Mouse (Mus musculus): ENCODE results near the gene Bpifb1. TPM values are rescaled to one million over a fixed set of nuclear protein-coding genes. Genes with fewer than 3 reads are reported as not detected.
A peak's percentile ranks its signal among the peaks of the same experiment; 100 is the strongest.
"Not testable (repeated sequence)": the region's sequence is repeated elsewhere in the genome, so short reads cannot be mapped to it uniquely, and the experiment has no call there.

Bpifb1 gene
- total and polyA plus RNA-seq, 2 experiments, result not detected

- H3K27me3 ChIP-seq (ENCODE audit: control insufficient read depth, insufficient read depth, low read length), result no peaks in the 10 kb centered on the region
- H3K9ac ChIP-seq (ENCODE audit: low read depth, low read length), result no peak overlapping the region
- TF ChIP-seq POLR2A (IDR thresholded peaks at IDR 0.05; ENCODE audit: extremely low read depth, insufficient read depth, low read length) (no peak), CTCF (IDR thresholded peaks at IDR 0.05; ENCODE audit: low read depth, low read length) (no peak)
- no peaks in the 10 kb centered on the region for H3K36me3 ChIP-seq (ENCODE audit: control insufficient read depth, insufficient read depth, low read length)
- no peak for DNase-seq (ENCODE audit: extremely low read depth, low read depth, low spot score)
- 68% methylated on average over 4 of the region's 4 CpGs for WGBS
- no peaks in the 10 kb centered on the region for H3K79me2 ChIP-seq (ENCODE audit: control insufficient read depth, insufficient read depth, low read length)
- no peak overlapping the region for H3K27ac ChIP-seq (replicated peaks; ENCODE audit: insufficient read depth, low read depth, low read length)
- H3K4me3 ChIP-seq (ENCODE audit: insufficient read depth, low read depth, low read length), result no peak overlapping the region
- no peaks in the 10 kb centered on the region for H3K4me1 ChIP-seq (ENCODE audit: control insufficient read depth, insufficient read depth, low read length)
Observed at GRCm38 (mm10) chr2:154255770-154256169, 65.2 kb downstream of the Bpifb1 start.

GRCm38 (mm10) chr2:154257554-154257953, 66.9 kb downstream of the Bpifb1 start, which contains the start of gene Bpifb9a:
TSS of gene Bpifb9a (plus strand) at chr2:154257854.
- not testable (repeated sequence) for H3K9ac ChIP-seq (ENCODE audit: low read depth, low read length); DNase-seq (ENCODE audit: extremely low read depth, low read depth, low spot score); H3K79me2 ChIP-seq (ENCODE audit: control insufficient read depth, insufficient read depth, low read length); H3K27ac ChIP-seq (replicated peaks; ENCODE audit: insufficient read depth, low read depth, low read length); H3K36me3 ChIP-seq (ENCODE audit: control insufficient read depth, insufficient read depth, low read length); H3K4me3 ChIP-seq (ENCODE audit: insufficient read depth, low read depth, low read length); H3K27me3 ChIP-seq (ENCODE audit: control insufficient read depth, insufficient read depth, low read length); H3K4me1 ChIP-seq (ENCODE audit: control insufficient read depth, insufficient read depth, low read length)
- WGBS, result 78% methylated on average over 5 of the region's 5 CpGs

- H3K4me1 ChIP-seq (ENCODE audit: control insufficient read depth, insufficient read depth, low read length); H3K4me3 ChIP-seq (ENCODE audit: insufficient read depth, low read depth, low read length); H3K27ac ChIP-seq (replicated peaks; ENCODE audit: insufficient read depth, low read depth, low read length); H3K79me2 ChIP-seq (ENCODE audit: control insufficient read depth, insufficient read depth, low read length); H3K36me3 ChIP-seq (ENCODE audit: control insufficient read depth, insufficient read depth, low read length); H3K9ac ChIP-seq (ENCODE audit: low read depth, low read length); H3K27me3 ChIP-seq (ENCODE audit: control insufficient read depth, insufficient read depth, low read length): not testable (repeated sequence)
- DNase-seq (ENCODE audit: extremely low read depth, low read depth, low spot score), result peak; percentile 17
- WGBS, result 72% methylated on average over 3 of the region's 3 CpGs
Observed at GRCm38 (mm10) chr2:154264397-154264796, 73.8 kb downstream of the Bpifb1 start.

Other genes with a start within 250 kb of the Bpifb1 start
- gene Bpifa6, start 215.9 kb upstream of the Bpifb1 start, total RNA-seq (2014; rRNA removed), result not detected in 2 replicates
- gene Bpifa6, start 215.9 kb upstream of the Bpifb1 start, polyA plus RNA-seq (2012; rRNA removed), result not detected in 2 replicates
- not detected in 2 replicates for gene Bpifa2, start 182.6 kb upstream of the Bpifb1 start, total RNA-seq (2014; rRNA removed)
- not detected in 2 replicates for gene Bpifa2, start 182.6 kb upstream of the Bpifb1 start, polyA plus RNA-seq (2012; rRNA removed)
- not detected in 2 replicates for gene Bpifa3, start 60.5 kb upstream of the Bpifb1 start, total RNA-seq (2014; rRNA removed)
- gene Bpifa3, start 60.5 kb upstream of the Bpifb1 start, polyA plus RNA-seq (2012; rRNA removed), result not detected in 2 replicates
- gene Bpifa1, start 47.9 kb upstream of the Bpifb1 start, total RNA-seq (2014; rRNA removed), result not detected in 2 replicates
- not detected in 2 replicates for gene Bpifa1, start 47.9 kb upstream of the Bpifb1 start, polyA plus RNA-seq (2012; rRNA removed)
- gene Bpifa5, start 28.2 kb upstream of the Bpifb1 start, total RNA-seq (2014; rRNA removed), result not detected in 2 replicates
- not detected in 2 replicates for gene Bpifa5, start 28.2 kb upstream of the Bpifb1 start, polyA plus RNA-seq (2012; rRNA removed)
- gene Bpifb5, start 32.9 kb downstream of the Bpifb1 start, total RNA-seq (2014; rRNA removed), result not detected in 2 replicates
- not detected in 2 replicates for gene Bpifb5, start 32.9 kb downstream of the Bpifb1 start, polyA plus RNA-seq (2012; rRNA removed)
- not detected in 2 replicates for gene Bpifb9a, start 67.0 kb downstream of the Bpifb1 start, total RNA-seq (2014; rRNA removed)
- gene Bpifb9a, start 67.0 kb downstream of the Bpifb1 start, polyA plus RNA-seq (2012; rRNA removed), result not detected in 2 replicates
- not detected in 2 replicates for gene Bpifb9b, start 116.4 kb downstream of the Bpifb1 start, total RNA-seq (2014; rRNA removed)
- gene Bpifb9b, start 116.4 kb downstream of the Bpifb1 start, polyA plus RNA-seq (2012; rRNA removed), result not detected in 2 replicates
- 21.8 and 28.8 TPM in 2 replicates for gene Cdk5rap1, start 182.2 kb downstream of the Bpifb1 start, total RNA-seq (2014; rRNA removed)
- gene Cdk5rap1, start 182.2 kb downstream of the Bpifb1 start, polyA plus RNA-seq (2012; rRNA removed), result 10.5 and 11.0 TPM in 2 replicates
- 10.3 and 11.3 TPM in 2 replicates for gene Snta1, start 217.3 kb downstream of the Bpifb1 start, total RNA-seq (2014; rRNA removed)
- 21.4 and 24.7 TPM in 2 replicates for gene Snta1, start 217.3 kb downstream of the Bpifb1 start, polyA plus RNA-seq (2012; rRNA removed)
- 7.3 and 10.3 TPM in 2 replicates for gene Cbfa2t2, start 245.7 kb downstream of the Bpifb1 start, total RNA-seq (2014; rRNA removed)
- gene Cbfa2t2, start 245.7 kb downstream of the Bpifb1 start, polyA plus RNA-seq (2012; rRNA removed), result 4.3 and 4.6 TPM in 2 replicates